Mouse (Mus musculus) ES-E14 (cell line): ENCODE results near the gene Ssbp2.

ENCODE experiments used
- CHD2 ChIP-seq: IDR thresholded peaks from 2 replicates; pipeline ENCODE4 v1.6.1; 2014; ENCODE audit warnings: mild to moderate bottlenecking, low read depth, low read length, inconsistent platforms
- HCFC1 ChIP-seq: IDR thresholded peaks from 2 replicates; pipeline ENCODE4 v1.6.1; 2012; ENCODE audit warnings: low read length, inconsistent platforms, borderline replicate concordance; ENCODE audit not compliant: insufficient read depth
- MAFK ChIP-seq: IDR thresholded peaks from 2 replicates; pipeline ENCODE4 v1.6.1; 2014; ENCODE audit warnings: mild to moderate bottlenecking, low read depth, low read length, inconsistent platforms; ENCODE audit not compliant: insufficient read depth
- ZC3H11A ChIP-seq: IDR thresholded peaks from 2 replicates; pipeline ENCODE4 v1.6.1; 2012; ENCODE audit warnings: low read depth, mild to moderate bottlenecking, inconsistent platforms, low read length, borderline replicate concordance
- ZNF384 ChIP-seq: IDR thresholded peaks from 2 replicates; pipeline ENCODE4 v1.6.1; 2012; ENCODE audit warnings: low read depth, low read length, inconsistent platforms

DNA sequence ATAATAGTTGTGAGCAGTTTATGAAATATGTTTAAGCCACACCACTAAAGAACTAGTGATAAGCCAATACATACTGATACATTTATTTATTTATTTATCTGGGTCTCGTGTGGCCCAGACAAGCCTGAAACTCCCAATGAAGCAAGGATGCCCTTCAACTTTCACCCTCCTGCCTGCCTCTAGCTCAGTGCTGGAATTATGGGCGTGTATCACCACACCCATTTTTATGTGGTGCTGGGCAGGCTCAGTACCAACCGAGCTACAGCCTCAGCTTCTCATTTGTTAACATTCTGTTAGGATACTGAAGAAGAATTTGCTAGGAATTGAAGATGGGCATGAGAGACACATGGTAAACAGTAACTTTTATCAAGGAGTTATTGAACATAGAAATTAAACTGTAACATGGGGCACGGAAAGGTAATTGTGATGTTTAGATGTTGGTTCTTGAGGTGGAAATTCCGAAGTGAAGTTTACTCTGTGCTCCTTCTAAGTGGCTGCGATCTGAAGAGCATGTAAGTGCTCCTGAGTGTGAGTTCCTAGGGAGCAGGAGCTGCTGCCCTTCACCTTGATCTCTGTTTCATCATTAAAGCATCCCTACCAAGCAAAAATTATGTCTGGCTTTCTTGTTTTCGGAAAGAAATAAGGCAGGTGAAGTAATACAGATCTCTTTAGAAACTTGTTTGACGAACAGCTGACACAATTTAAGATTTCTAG is 5.1 kb downstream of the Ssbp2 start:
- TF ChIP-seq MAFK (no peak), ZC3H11A (no peak), HCFC1 (no peak), CHD2 (no peak), ZNF384 (no peak)
